15 mouse cellular contexts compared by ENCODE assay signal in genomic region chr4:143067006-143067405, GRCm38 (mm10).
"Had no signal": no experiment of that assay in that cellular context is flagged by ENCODE, and none has a peak within 500 bp of the region (broad histone marks: within the 10 kb centered on the region; RNA-seq: fewer than 3 reads in every experiment).

No protein-coding gene starts in this region.

- DNase-seq: gastrocnemius, adult 2 months; gastrocnemius, postnatal 10 days; gastrocnemius, postnatal 25 days; heart, adult 11 months; heart, adult 2 months; heart, postnatal 14 days; heart, postnatal 36 days; kidney, adult 11 months; kidney, adult 2 months; kidney, adult 9 months; kidney, postnatal 14 days; kidney, postnatal 36 days; layer of hippocampus, adult 9-11 months; layer of hippocampus, postnatal 36 days; left cerebral cortex, postnatal 4 days had no signal
